Mouse (Mus musculus): ENCODE measurements around the gene Sap30bp.

- no peak for TF ChIP-seq CTCF (IDR thresholded peaks at IDR 0.05; ENCODE audit: low read depth, low read length)
- no peak for TF ChIP-seq EP300 (IDR thresholded peaks at IDR 0.05; ENCODE audit: insufficient read depth, low read depth, low read length)
- no peak for TF ChIP-seq POLR2A (IDR thresholded peaks at IDR 0.05; ENCODE audit: insufficient read depth, low read length)
Measured at GRCm38 (mm10) chr11:115906116-115906515, 27.0 kb upstream of the Sap30bp start.
